Mouse (Mus musculus) midbrain, embryonic 10.5 days (tissue): Measurements from ENCODE around the gene Tex35. TPM values are rescaled to one million over a fixed set of nuclear protein-coding genes. Genes with fewer than 3 reads are reported as not detected.

Experiments used
- DNase-seq: peaks from one replicate; pipeline ENCODE4 v3.0.0-alpha.2; 2017; ENCODE audit warnings: low spot score
- H3K27ac ChIP-seq: fragments of 300-500 bp; sonication (generic); replicated peaks from 2 replicates; pipeline ENCODE4 v1.5.1; 2016; ENCODE audit warnings: mild to moderate bottlenecking
- H3K27me3 ChIP-seq: fragments of 300-500 bp; sonication (generic); 2 replicates; pipeline ENCODE4 v1.6.1; 2016; ENCODE audit warnings: low read depth, mild to moderate bottlenecking; ENCODE audit not compliant: poor library complexity, severe bottlenecking
- H3K36me3 ChIP-seq: fragments of 300-500 bp; sonication (generic); 2 replicates; pipeline ENCODE4 v1.6.1; 2016; ENCODE audit warnings: mild to moderate bottlenecking, moderate library complexity
- H3K4me1 ChIP-seq: fragments of 300-500 bp; sonication (generic); 2 replicates; pipeline ENCODE4 v1.6.1; 2016
- H3K4me3 ChIP-seq: fragments of 300-500 bp; sonication (generic); 2 replicates; pipeline ENCODE4 v1.5.1; 2016; ENCODE audit warnings: mild to moderate bottlenecking, moderate library complexity
- H3K9me3 ChIP-seq: fragments of 300-500 bp; sonication (generic); replicated peaks from 2 replicates; pipeline ENCODE4 v1.6.1; 2016; ENCODE audit warnings: mild to moderate bottlenecking
- WGBS: fragments of 180-500 bp; shearing (Covaris S2); methylation state at CpG from one replicate; pipeline ENCODE4 v1.1.7; 2016; 5-methylcytosine and 5-hydroxymethylcytosine counted together
- polyA plus RNA-seq: library from polyadenylated mRNA; unstranded; fragments of >200 nt; fragmentation: Nextera tagmentation; extraction: Ambion mirVana; gene quantifications from 2 replicates; pipeline ENCODE4 v1.2.1, GENCODE M21; 2016

Gene Tex35
- polyA plus RNA-seq, 1 experiment from 2014 or later = not detected

DNA sequence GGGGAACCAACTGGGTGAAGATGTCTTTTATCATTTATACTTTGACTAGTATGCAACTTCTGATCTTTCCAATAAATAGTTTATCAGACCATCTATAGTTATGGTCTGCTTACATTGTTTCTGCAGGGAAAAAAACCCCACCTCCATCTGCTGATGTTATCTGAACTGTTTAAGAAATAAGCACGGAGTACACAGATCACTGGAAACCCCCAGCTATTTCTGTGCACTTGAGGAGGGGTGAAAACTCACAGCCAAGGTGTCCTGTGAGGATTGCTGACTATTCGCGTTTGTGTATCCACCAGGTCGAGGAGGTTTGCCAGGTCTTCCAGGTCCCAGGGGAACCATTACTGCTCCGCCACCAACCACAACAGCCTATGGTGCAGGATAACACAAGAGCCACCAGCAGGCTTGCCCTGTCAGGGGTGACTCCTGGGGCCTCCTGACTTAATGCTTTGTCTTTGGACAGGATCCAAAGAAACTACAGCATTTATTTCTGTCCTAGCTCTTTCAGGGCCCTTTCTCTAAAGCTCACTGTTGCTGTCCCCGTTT is 1.9 kb upstream of the Tex35 start:
- Histone ChIP-seq H3K27ac (no peak overlapping the region), H3K9me3 (no peaks in the 10 kb centered on the region), H3K4me1 (peaks cover 6% of the 10 kb centered on the region; the same call in 1 of the 2 replicates), H3K27me3 (no peaks in the 10 kb centered on the region), H3K36me3 (no peaks in the 10 kb centered on the region), H3K4me3 (no peak overlapping the region)
- 84% methylated on average over 6 of the region's 6 CpGs for WGBS
- no peak for DNase-seq

DNA sequence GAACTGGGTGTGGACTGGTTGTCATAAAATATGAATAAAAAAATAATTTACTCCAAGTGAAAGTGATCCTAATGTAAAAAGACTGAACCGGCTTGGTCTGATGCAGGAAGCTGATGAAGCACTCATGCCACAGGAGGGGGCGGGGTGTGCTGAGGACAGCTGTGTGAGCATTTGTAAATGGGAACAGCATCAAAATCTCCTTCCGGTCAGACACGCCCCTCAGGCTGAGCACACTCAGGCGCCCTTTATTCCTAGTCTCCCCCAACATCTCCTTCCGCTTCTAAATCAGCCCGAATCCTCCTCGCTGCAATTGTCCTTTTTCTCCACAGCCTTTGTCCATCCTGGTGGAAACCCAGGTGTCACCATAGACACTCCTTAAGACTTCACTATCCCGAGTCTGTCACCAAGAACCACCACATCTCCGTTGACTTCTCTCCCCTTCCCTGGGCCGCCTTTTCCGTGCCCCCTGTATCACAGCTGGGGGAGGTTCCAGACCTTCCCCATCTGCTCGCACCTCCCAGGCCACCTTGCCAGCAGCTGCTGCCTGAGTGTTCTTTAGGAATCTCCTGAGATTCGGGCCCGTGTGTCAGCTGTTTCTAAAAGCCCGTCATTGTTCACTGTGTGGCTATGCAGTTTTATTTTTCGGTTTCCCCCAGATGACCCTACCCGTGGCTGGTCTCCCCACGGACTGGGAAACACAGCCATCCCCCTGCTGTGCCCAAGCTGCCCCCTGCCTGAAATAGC is 7.2 kb downstream of the Tex35 start:
- Histone ChIP-seq H3K36me3 (no peaks in the 10 kb centered on the region), H3K4me3 (peak overlapping the region; percentile 43), H3K27me3 (no peaks in the 10 kb centered on the region), H3K27ac (peak overlapping the region; percentile 83), H3K4me1 (peaks cover 18% of the 10 kb centered on the region), H3K9me3 (no peaks in the 10 kb centered on the region)
- 22% methylated on average over 19 of the region's 19 CpGs for WGBS
- peak; percentile 47 for DNase-seq

DNA sequence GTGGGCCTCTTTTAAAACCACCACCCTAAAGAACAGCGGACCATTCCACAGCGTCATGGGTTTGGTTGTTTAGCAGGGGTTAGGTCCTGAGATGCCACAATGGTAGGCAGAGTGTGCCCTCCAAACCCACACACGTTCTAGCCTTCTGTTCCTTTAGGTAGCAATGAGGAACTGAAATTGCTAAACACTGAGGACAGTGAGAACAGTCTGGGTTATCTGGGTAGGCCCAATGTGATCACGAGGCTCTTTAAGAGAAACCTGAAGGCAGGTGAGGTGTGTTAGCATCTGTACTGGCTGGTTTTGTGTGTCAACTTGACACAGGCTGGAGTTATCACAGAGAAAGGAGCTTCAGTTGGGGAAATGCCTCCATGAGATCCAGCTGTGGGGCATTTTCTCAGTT is 12.9 kb downstream of the Tex35 start:
- Histone ChIP-seq H3K9me3 (no peaks in the 10 kb centered on the region), H3K27me3 (no peaks in the 10 kb centered on the region), H3K27ac (no peak overlapping the region), H3K4me1 (peaks cover 1% of the 10 kb centered on the region; the same call in 1 of the 2 replicates), H3K4me3 (no peak overlapping the region), H3K36me3 (no peaks in the 10 kb centered on the region)
- WGBS = 88% methylated on average over 4 of the region's 4 CpGs
- no peak for DNase-seq

DNA sequence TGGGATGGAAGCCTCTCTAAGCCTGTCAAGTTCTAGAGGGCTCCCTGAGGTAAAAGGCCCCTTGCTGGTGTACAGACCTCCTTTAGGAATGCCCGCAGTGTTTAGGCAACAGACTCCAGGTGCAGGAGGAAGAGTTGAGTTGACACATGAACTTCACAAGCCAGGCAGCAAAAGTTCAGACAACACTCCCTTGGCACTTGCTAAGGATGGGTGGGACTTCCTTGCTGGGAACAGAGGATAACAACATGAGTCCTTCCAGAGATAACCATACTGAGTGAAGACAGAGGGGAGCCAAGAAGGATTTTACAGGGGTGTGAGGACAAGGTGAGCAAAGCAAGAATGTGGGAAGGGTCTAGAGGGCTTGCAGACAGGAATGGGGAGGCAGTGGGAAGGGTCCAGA is 15.9 kb downstream of the Tex35 start:
- H3K4me1 ChIP-seq = no peaks in the 10 kb centered on the region
- 89% methylated on average over 1 of the region's 1 CpGs for WGBS
- no peak overlapping the region for H3K27ac ChIP-seq
- no peak for DNase-seq
- no peaks in the 10 kb centered on the region for H3K36me3 ChIP-seq
- H3K9me3 ChIP-seq = no peaks in the 10 kb centered on the region
- H3K4me3 ChIP-seq = no peak overlapping the region
- H3K27me3 ChIP-seq = no peaks in the 10 kb centered on the region

DNA sequence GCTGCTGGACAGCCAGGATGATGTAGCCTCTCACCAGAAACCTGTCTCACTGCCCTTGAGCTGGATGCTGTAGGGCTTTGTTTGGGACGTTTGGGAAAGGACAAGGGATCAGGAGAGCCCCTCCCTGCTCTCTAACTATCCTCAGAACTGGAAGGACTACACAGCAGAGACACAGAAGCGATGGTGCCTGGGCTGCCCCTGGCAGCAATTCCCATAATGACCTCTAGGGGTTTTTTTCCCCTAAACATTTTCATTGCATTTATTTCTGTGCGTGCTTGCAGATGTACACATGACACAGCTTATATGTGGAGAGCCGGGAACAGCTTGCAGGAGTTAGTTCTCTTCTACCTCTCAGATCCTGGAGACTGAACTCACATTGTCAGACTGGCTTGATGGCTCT is 16.3 kb downstream of the Tex35 start:
- Histone ChIP-seq H3K27me3 (no peaks in the 10 kb centered on the region), H3K4me3 (no peak overlapping the region), H3K9me3 (no peaks in the 10 kb centered on the region), H3K4me1 (no peaks in the 10 kb centered on the region), H3K27ac (no peak overlapping the region), H3K36me3 (no peaks in the 10 kb centered on the region)
- 56% methylated on average over 4 of the region's 4 CpGs for WGBS
- no peak for DNase-seq

DNA sequence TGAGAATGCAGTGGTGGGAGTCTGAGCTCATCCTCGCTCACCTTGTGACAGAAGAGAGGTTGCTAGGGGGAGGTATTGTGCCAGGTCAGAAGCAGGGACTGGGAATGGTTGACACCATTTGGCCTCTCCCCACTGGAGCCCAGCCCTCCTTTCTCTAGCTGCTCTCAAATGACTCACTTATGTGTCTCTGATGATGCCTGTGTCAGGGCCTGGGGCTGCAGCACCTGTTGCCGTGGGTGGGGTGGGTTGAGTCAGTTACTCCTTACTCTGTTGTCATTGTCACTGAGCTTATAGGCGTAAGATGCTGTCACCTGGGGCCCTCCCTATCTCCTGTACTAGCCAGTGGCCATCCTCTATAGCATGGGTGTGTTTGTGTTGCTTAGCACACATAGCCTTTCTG is 17.6 kb downstream of the Tex35 start:
- Histone ChIP-seq H3K4me3 (no peak overlapping the region), H3K9me3 (no peaks in the 10 kb centered on the region), H3K27me3 (no peaks in the 10 kb centered on the region), H3K27ac (no peak overlapping the region), H3K4me1 (peaks cover 11% of the 10 kb centered on the region), H3K36me3 (no peaks in the 10 kb centered on the region)
- WGBS = 69% methylated on average over 3 of the region's 3 CpGs
- no peak for DNase-seq

DNA sequence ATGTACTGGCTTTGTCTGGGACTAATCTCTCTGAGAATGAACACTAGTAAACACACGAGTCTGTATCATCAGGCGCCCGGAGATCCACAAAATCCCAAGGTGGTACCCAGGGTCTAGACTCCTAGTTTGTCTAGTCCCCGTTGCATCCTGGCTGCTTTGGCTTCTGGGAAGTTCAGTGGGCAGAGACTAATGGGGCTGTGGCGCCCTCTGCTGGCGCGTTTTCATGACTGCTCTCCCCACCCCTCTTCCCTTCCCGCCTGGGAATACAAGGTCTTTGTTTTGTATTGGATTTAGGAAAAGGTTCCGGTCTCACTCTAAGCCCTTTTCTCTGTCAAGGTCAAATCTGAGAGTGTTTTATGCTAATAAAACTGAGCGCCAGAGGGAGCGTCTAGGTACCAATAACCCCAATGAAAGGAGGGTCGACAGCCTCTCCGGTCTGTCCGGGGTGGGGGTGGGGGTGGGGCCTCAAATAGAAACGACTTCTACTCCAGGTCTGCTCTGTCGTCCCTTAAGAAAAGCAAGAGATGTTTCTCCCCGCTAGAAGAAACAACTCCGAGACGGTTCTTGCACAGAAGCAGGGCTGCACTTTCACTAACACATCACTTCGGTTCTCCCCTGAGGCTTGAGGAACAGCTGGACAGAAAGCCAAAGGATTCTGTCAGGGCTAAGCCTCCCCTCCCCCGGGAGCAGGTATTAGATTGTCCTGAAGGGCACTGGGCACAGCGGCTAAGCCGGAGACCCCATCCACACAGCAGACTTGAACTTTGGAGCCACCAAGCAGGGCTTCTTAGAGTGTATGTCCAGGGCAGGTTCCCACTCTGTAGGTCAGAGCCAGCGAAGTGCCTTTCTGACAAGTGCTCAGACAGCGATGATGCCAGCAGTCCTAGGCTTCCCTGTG is 22.1 kb downstream of the Tex35 start:
- H3K4me3 ChIP-seq = peak overlapping the region; percentile 52
- peak overlapping the region; percentile 88 for H3K27ac ChIP-seq
- DNase-seq = peak; percentile 85
- no peaks in the 10 kb centered on the region for H3K36me3 ChIP-seq
- H3K9me3 ChIP-seq = no peaks in the 10 kb centered on the region
- H3K27me3 ChIP-seq = no peaks in the 10 kb centered on the region
- peaks cover 33% of the 10 kb centered on the region for H3K4me1 ChIP-seq
- WGBS = 8% methylated on average over 25 of the region's 25 CpGs

DNA sequence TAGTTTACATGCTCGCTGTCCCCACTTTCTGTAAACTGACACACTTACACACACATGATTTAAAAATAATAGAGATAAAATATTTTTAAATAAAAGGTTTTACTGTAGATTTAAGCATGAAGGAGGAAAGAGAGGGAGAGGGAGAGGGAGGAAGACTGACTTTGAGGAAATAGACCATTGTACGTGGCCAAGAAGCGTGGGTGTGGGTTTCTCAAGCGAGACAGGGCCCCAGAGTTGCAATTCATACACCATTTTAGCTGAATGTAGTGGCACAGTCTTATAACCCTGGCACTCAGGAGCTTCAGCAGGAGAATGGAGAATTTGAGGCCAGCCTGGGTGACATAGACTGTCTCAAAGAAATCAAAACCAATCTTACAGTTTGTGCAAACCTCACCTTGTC is 25.5 kb downstream of the Tex35 start:
- Histone ChIP-seq H3K4me1 (peaks cover 54% of the 10 kb centered on the region), H3K9me3 (no peaks in the 10 kb centered on the region), H3K27me3 (peaks cover 5% of the 10 kb centered on the region), H3K4me3 (no peak overlapping the region), H3K27ac (no peak overlapping the region), H3K36me3 (no peaks in the 10 kb centered on the region)
- WGBS = 85% methylated on average over 4 of the region's 4 CpGs
- DNase-seq = no peak

DNA sequence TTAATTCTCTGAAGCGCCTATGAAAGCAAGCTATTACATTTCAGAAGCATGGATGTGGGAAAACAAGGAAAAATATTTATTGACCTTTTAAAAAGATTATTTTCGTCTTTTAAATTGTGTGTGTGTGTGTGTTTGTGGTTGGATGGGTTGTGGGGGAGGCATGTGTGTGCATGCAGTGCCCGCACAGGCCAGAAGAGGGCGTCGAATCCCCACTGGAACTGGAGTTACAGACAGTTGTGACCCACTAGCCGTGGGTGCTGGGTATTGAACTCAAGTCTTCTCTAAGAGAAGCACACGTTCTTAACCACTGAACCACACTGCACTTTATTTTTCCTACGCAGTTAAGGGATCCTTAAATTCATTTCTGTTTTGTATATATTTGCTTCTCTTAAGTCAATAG is 26.5 kb downstream of the Tex35 start:
- no peak overlapping the region for H3K4me3 ChIP-seq
- H3K4me1 ChIP-seq = peaks cover 56% of the 10 kb centered on the region
- no peaks in the 10 kb centered on the region for H3K36me3 ChIP-seq
- peaks cover 5% of the 10 kb centered on the region for H3K27me3 ChIP-seq
- 57% methylated on average over 8 of the region's 8 CpGs for WGBS
- no peak for DNase-seq
- no peaks in the 10 kb centered on the region for H3K9me3 ChIP-seq
- H3K27ac ChIP-seq = no peak overlapping the region

DNA sequence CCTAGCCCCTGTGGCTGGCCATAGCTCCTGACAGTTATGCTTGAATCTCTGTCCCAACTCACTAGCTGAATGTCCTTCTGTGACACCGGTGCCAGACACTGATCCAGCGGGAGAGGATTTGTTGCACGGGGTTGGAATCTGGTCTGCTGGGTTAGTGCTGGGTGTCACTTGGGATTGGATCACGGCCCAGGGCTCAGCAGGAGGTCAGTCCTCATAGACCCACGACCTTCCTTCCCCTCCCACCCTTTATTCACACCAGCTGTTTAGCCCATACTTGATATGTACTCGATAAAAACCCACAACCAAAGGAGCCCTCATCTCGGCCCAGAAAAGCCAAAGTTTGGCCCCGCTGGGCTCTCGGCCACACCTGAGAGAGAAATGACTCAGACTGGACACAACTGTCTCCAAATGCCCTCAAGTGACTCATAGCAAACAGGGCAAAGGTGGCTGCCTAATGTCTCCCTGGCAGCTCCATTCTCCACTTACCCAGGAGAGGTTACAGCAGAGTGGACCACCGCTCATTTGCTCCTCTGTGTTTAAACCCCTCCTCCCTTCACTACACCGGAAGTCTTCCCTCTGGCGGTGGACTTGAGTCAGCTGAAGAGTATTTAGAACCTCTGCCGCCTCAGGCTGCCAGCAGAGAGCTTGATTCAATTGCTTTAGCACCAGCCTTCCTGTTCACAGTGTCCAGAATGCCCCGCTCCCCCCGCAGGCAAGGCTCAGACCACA is 27.2 kb downstream of the Tex35 start:
- peaks cover 52% of the 10 kb centered on the region for H3K4me1 ChIP-seq
- H3K27me3 ChIP-seq = peaks cover 5% of the 10 kb centered on the region
- H3K9me3 ChIP-seq = no peaks in the 10 kb centered on the region
- peak; percentile 47 for DNase-seq
- no peak overlapping the region for H3K4me3 ChIP-seq
- WGBS = 63% methylated on average over 15 of the region's 15 CpGs
- 0 out of 2 replicates have a peak overlapping the region, but pooled peaks have one; percentile 2 for H3K27ac ChIP-seq
- no peaks in the 10 kb centered on the region for H3K36me3 ChIP-seq

DNA sequence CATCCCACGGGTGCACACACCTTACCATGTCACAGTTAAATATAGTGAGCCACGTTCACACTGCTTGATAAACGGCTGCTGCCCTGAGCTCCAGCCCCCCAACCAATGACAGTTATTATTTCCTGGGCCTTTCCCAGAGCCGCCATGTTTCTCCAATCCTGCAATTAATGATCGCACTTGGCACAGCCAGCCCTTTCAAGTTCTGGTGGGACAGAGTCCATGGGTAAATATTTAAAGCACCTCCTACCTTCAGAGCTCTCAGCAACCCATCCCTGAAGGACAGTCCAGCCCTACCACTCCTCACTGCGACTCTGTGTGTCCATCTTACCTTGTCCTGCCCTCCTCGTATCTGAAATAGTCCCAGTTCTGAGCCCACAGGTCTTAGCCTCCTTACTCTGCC is 28.4 kb downstream of the Tex35 start:
- peaks cover 5% of the 10 kb centered on the region for H3K27me3 ChIP-seq
- no peak for DNase-seq
- H3K4me1 ChIP-seq = peaks cover 50% of the 10 kb centered on the region
- WGBS = 82% methylated on average over 7 of the region's 7 CpGs
- H3K36me3 ChIP-seq = no peaks in the 10 kb centered on the region
- no peaks in the 10 kb centered on the region for H3K9me3 ChIP-seq
- 0 out of 2 replicates have a peak overlapping the region, but pooled peaks have one; percentile 11 for H3K4me3 ChIP-seq
- peak overlapping the region; percentile 77 for H3K27ac ChIP-seq

DNA sequence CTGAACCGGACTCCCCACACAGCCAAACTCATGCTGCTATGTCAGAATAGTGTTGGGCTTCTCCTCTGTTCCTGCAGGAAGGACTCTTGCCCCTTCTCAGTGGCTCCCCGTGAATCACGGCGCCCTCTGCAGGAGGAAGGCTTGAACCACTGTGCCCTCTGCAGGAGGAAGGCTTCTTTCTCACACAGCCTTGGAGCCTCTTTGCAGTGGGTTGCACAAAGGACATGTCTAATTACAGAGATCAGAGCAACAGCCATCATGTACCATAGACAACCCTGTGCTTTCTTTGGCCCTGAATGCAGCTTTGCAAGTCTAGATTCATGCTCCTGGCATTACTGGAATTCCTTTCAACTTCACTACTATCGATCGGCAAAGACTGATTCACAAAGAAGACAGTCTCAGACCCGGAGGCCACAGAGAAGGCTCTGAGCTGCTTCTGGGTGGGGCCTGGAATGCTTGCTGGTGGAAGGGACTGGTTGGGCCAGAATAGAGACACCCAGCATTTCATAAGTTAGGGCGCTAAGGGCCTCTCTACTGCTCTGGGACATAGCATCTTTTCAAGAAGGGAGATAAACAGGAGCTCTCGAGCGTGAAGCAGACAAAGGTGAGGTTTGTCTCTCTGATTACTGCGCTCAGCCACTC is 29.0 kb downstream of the Tex35 start:
- DNase-seq = peak; percentile 78
- peak overlapping the region; percentile 11; the same call in 1 of the 2 replicates for H3K4me3 ChIP-seq
- 37% methylated on average over 11 of the region's 11 CpGs for WGBS
- peak overlapping the region; percentile 77 for H3K27ac ChIP-seq
- no peaks in the 10 kb centered on the region for H3K9me3 ChIP-seq
- peaks cover 50% of the 10 kb centered on the region for H3K4me1 ChIP-seq
- H3K36me3 ChIP-seq = no peaks in the 10 kb centered on the region
- H3K27me3 ChIP-seq = peaks cover 5% of the 10 kb centered on the region
